Mouse (Mus musculus) ES-E14 (cell line): ENCODE results near the gene Birc2.

ENCODE experiments used
- CHD2 ChIP-seq: IDR thresholded peaks from 2 replicates; pipeline ENCODE4 v1.6.1; 2014; ENCODE audit warnings: mild to moderate bottlenecking, low read depth, low read length, inconsistent platforms
- MAFK ChIP-seq: IDR thresholded peaks from 2 replicates; pipeline ENCODE4 v1.6.1; 2014; ENCODE audit warnings: mild to moderate bottlenecking, low read depth, low read length, inconsistent platforms; ENCODE audit not compliant: insufficient read depth
- ZNF384 ChIP-seq: IDR thresholded peaks from 2 replicates; pipeline ENCODE4 v1.6.1; 2012; ENCODE audit warnings: low read depth, low read length, inconsistent platforms

DNA sequence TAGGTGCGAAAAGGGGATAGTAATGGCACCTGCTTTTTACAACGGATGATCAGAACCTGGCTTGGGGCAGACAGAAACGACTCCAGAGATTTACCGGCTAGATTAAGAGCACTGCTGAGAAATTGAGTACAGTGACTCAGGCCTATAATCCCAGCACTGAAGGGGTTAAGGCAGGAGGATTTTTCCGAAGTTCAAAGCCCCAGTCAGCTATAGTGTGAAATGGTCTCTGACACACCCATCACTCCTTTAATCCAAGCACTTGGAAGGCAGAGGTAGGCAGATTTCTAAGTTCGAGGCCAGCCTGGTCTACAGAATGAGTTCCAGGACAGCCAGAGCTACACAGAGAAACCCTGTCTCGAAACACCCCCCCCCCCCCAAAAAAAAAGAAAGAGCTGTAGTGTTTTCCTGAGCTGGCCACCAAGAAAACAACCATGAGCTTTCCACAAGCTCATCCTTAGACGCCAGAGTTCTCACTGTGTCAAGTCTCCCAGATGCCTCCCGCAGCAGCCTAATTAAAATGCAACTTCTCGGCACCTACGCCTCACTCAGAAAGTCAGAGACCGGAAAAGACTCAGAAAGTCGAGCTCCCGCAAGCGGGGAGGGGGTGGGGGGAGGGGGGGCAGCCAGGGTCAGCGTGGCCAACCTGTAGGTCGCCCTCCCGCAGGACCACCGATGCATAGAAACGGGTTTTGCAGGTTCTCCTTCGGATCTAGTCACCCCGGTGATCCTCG, 35.3 kb upstream of the Birc2 start:
- TF ChIP-seq MAFK (no peak), CHD2 (no peak), ZNF384 (no peak)
